Mouse (Mus musculus) Patski (cell line): ENCODE measurements at regions not wholly inside any gene's neighbourhood (a gene's known extent, or its start where the extent isn't known, plus 50 kb on each side); places are given as distances from the start of the nearest gene placed in this dataset.

Experiments
- ATAC-seq: fragments of 100-300 bp; one replicate; pipeline ENCODE4 v1.8.0; 2021
- CTCF ChIA-PET: fragments of 350-600 bp; sonication (Branson Sonifier 250); formaldehyde crosslinking; loops from one replicate; lab custom pipeline; 2022; ENCODE audit warnings: inconsistent platforms; lab: Charles Lee
- POLR2A ChIA-PET: fragments of 350-600 bp; sonication (Branson Sonifier 250); formaldehyde crosslinking; loops from one replicate; lab custom pipeline; 2022; ENCODE audit warnings: antibody characterized with exemption, inconsistent platforms; lab: Charles Lee
- DNase-seq: peaks from one replicate; pipeline ENCODE4 v3.0.0-alpha.2; 2011; ENCODE audit warnings: low read depth, low spot score
- H3K27me3 ChIP-seq: fragments of 371-371 bp; one replicate; pipeline ENCODE4 v1.5.1; 2021
- CTCF ChIP-seq: fragments of 100-300 bp; IDR thresholded peaks from one replicate; pipeline ENCODE4 v1.5.1; 2021
- in situ Hi-C: fragments of 300-500 bp; cut with MboI; formaldehyde crosslinking; loops from 3 replicates; pipeline ENCODE4 v1.11.1; 2018; ENCODE audit warnings: low pct_unique_long_range_greater_than_20kb, mixed read lengths

- DNase-seq (no peak), ATAC-seq (no peak)
- in situ Hi-C loops, result no loop called here
- CTCF ChIA-PET, result interaction anchor here (0.6 to 1.0 kb wide), 4 partner anchors 24 to 125 kb away, joined by 3 read pairs; no protein-coding TSS in a partner anchor
- no peak for TF ChIP-seq CTCF
- POLR2A ChIA-PET, result interaction anchor here (0.7 kb wide), 1 partner anchor 163 kb away, joined by 3 read pairs; no protein-coding TSS in a partner anchor
- H3K27me3 ChIP-seq, result no peaks in the 10 kb centered on the region
Measured at GRCm38 (mm10) chr3:41425863-41426262, 129.7 kb upstream of the Jade1 start.

DNA sequence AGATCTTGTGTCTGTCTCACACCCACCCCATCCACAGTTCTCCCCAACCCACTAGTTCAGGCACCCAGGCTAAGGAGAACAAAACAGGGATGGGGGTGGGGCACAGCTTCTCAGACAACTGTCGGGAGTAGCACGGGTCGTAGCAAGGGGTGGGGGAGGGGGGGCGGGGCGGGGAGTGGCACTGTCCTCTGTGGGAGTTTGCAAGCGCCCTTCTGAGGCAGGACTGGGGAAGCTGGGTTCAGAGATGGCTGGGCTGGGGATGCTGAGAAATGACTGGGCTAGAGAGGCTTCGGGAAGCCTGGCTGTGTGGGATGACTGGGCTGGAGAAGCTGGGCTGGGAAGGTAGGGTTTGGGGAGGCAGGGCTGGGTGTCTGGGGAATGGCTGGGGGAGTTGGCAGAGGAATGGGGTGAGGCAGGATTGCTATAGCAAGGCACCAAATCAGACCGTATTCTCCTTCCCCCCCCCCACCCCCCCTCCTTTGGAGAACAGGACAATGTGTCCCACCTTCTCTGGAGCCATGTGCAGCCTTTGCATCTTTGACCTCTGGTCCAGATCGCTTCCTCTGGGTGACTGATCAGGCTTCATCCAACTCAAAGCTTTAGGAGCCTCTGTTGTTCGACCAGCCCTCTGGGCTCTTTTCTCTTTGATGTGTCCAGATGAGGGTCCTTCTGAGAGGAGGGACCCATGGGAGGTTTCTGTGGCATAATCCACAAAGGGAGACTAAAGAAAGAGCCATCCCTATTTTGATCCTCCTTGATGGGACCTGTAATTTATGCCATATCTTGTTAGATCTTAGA lies 131.2 kb upstream of the Jade1 start:
- POLR2A ChIA-PET, result no interaction called here
- no peak for DNase-seq
- CTCF ChIA-PET, result no interaction called here
- TF ChIP-seq CTCF, result no peak
- no peaks in the 10 kb centered on the region for H3K27me3 ChIP-seq
- in situ Hi-C loops, result no loop called here
- no peak for ATAC-seq

DNA sequence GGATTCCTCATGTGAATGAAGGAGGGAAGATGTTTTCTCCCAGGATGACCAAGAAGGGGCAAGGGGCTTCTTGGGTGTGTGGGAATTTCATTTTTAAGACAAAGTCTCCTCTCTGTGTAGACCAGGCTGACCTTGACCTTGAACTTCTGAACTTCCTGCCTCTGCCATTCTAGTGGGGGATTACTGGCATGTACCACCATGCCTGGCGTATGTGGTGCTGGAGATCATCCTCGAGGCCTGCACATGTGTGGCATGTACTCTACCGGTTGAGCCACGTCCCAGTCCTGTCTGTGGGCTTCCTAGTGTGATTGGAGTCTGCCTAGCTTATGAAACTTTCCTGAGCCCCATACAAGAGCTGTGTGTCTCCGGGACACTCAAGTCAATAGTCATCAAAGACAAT lies 131.9 kb upstream of the Jade1 start:
- ChIA-PET CTCF (no interaction called here), POLR2A (no interaction called here)
- ATAC-seq (no peak), DNase-seq (no peak)
- no peaks in the 10 kb centered on the region for H3K27me3 ChIP-seq
- TF ChIP-seq CTCF, result no peak
- in situ Hi-C loops, result no loop called here

DNA sequence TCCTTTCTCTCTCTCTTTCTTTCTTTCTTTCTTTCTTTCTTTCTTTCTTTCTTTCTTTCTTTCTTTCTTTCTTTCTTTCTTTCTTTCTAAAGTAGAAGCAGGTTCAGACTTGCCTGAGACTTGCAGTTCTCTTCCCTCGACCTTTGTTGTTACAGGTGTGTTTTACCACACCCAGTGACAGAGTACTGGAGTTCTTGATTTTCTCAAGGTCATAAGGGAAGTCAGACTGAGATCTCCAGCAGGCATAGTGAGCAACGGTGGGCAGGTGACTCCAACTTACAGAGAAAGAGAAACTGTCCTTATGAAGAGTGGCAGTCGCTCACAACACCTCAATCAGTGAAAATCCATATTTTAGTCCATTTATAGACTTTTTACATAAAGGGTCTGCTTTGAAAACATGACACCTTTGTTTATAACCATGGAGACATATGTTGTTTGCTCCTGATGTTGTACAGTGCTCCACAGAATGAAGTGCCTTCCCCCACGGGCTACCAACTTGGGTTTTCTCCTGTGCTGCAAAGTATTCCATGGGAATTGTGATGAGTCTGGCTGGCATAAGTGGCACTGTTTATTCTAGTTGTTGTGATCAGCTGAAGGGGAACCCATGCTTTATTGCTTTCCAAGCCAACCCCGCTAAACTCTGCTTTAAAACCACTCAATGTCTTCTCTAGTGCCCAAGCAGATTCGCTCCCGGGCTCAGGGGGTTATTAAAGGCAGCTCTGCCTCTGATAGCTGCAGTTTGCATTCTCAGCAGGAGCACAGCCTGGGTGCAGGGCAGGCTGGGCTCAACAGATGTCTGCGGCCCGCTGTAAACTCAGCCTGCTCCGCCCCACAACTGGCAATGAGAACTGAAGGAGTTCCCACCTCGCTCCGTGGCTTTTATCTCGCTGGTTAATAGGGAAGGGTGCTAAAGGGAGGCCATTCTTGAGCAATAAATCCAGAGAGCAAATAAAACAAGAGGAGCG lies 132.6 kb upstream of the Jade1 start:
- ATAC-seq (no peak), DNase-seq (no peak)
- ChIA-PET CTCF (no interaction called here), POLR2A (no interaction called here)
- no peaks in the 10 kb centered on the region for H3K27me3 ChIP-seq
- TF ChIP-seq CTCF, result no peak
- in situ Hi-C loops, result no loop called here

GRCm38 (mm10) chr3:41413771-41414170 lies 141.8 kb upstream of the Jade1 start:
- CTCF ChIA-PET, result interaction anchor here (0.9 to 1.3 kb wide), 3 partner anchors 9 to 26 kb away, joined by 3 read pairs; no protein-coding TSS in a partner anchor
- POLR2A ChIA-PET, result no interaction called here
- in situ Hi-C loops, result no loop called here
- no peaks in the 10 kb centered on the region for H3K27me3 ChIP-seq
- ATAC-seq (no peak), DNase-seq (no peak)
- TF ChIP-seq CTCF, result no peak

- in situ Hi-C loops, result no loop called here
- no peaks in the 10 kb centered on the region for H3K27me3 ChIP-seq
- POLR2A ChIA-PET, result no interaction called here
Measured at GRCm38 (mm10) chr3:41412698-41413097, 142.8 kb upstream of the Jade1 start.

GRCm38 (mm10) chr3:41408821-41409737 lies 146.5 kb upstream of the Jade1 start:
- ChIA-PET POLR2A (no interaction called here), CTCF (interaction anchor here (0.7 to 1.7 kb wide), 4 partner anchors 19 to 226 kb away, joined by 3 read pairs; no protein-coding TSS in a partner anchor)
- ATAC-seq, result peak; percentile 57
- no peaks in the 10 kb centered on the region for H3K27me3 ChIP-seq
- peak; percentile 59 for TF ChIP-seq CTCF
- in situ Hi-C loops, result no loop called here
- no peak for DNase-seq

More at GRCm38 (mm10) chr3:41412698-41413097, 142.8 kb upstream of the Jade1 start:
- CTCF ChIA-PET, result interaction anchor here (0.9 to 1.3 kb wide), 4 partner anchors 8 to 46 kb away, joined by 3 read pairs; no protein-coding TSS in a partner anchor
- DNase-seq (no peak), ATAC-seq (no peak)
- TF ChIP-seq CTCF, result no peak

DNA sequence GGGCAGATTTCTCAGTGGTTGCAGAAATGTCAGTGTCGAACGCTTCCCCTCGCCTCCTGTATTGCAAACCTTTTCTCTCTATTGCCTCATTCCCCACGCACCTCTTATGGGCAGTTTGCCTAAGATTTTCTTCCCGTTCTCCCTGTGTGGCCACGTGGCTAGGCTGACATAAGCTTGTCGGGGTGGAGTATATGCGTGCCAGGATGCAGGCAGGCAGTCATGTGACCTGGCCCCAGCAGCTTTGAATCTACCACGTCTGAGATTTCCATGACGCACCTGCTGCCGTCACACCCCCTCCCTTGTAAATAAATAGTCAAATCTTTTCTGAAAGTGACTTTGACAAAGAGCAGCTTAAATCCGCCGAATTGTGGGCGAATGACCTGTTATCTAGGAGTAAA lies 147.1 kb upstream of the Jade1 start:
- TF ChIP-seq CTCF, result no peak
- CTCF ChIA-PET, result interaction anchor here (0.7 to 1.7 kb wide), 4 partner anchors 18 to 226 kb away, joined by 3 read pairs; no protein-coding TSS in a partner anchor
- in situ Hi-C loops, result no loop called here
- no peaks in the 10 kb centered on the region for H3K27me3 ChIP-seq
- POLR2A ChIA-PET, result no interaction called here
- ATAC-seq, result no peak
- DNase-seq, result no peak

- no peak for ATAC-seq
- POLR2A ChIA-PET, result no interaction called here
- no peaks in the 10 kb centered on the region for H3K27me3 ChIP-seq
- TF ChIP-seq CTCF, result no peak
- CTCF ChIA-PET, result interaction anchor here (1.1 to 1.7 kb wide), 4 partner anchors 8 to 44 kb away, joined by 3 to 6 read pairs (median 3); no protein-coding TSS in a partner anchor
- in situ Hi-C loops, result no loop called here
- no peak for DNase-seq
Measured at GRCm38 (mm10) chr3:41407988-41408387, 147.5 kb upstream of the Jade1 start.
